In the genomic region with DNA sequence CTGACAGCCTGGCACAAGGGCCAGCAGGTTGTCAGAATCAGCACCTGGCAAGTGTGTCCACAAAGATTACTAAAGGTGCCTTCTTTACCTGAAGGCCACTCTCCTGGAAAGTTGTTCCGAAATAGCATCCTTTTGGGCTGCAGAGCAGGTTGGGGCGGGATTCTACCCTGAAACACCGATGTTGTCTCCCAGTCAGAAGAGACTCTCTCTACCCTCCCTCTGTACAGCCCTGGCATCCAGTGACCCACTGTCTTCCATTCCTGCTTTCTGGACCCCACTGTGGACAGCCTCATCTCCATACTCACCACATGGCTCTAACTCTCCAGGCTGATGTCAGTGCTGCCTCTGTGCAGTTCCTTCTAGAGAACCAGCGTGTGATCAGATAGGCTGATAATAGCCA, we compare ENCODE assay signal across 20 mouse cellular contexts.
DNase-seq lines count a peak whose midpoint lies in the region; ATAC-seq lines count a peak whose summit lies in the region.
"Had no signal": no experiment of that assay in that cellular context is flagged by ENCODE, and none has a peak within 500 bp of the region (broad histone marks: within the 10 kb centered on the region; RNA-seq: fewer than 3 reads in every experiment).

No protein-coding gene starts in this region.

- H3K4me3 ChIP-seq in heart, embryonic 13.5 days: no peak overlapping the region
- peak overlapping the region; percentile 53 for H3K4me3 ChIP-seq in liver, embryonic 16.5 days (ENCODE audit: low read depth, low read length)
- H3K4me3 ChIP-seq: embryonic facial prominence, embryonic 12.5 days; forebrain, embryonic 15.5 days; hindbrain, embryonic 13.5 days; left cerebral cortex, adult 2 months; lung, embryonic 15.5 days had no signal

- 86% methylated on average over 4 of the region's 4 CpGs for WGBS in heart, embryonic 13.5 days
- WGBS in liver, embryonic 16.5 days (ENCODE audit: insufficient replicate concordance): 84% methylated on average over 4 of the region's 4 CpGs

- peak overlapping the region; percentile 28; the same call in 1 of the 2 replicates for H3K4me2 ChIP-seq in heart, embryonic 13.5 days
- H3K4me2 ChIP-seq in liver, embryonic 16.5 days (ENCODE audit: low read depth, low read length): peak overlapping the region; percentile 44
- H3K4me2 ChIP-seq: embryonic facial prominence, embryonic 12.5 days; forebrain, embryonic 15.5 days; hindbrain, embryonic 13.5 days; lung, embryonic 15.5 days had no signal

- DNase-seq in heart, adult 18-20 months: no peak
- peak; percentile 55 for DNase-seq in liver
- DNase-seq in spleen, postnatal 36 days (ENCODE audit: low spot score in 2 of 2): no peak
- DNase-seq: adrenal gland, postnatal 25 days; cerebellum, adult 11-12 months; cerebellum, postnatal 14 days; kidney, adult 18-20 months; layer of hippocampus, adult 9-11 months; lung, postnatal 36 days; midbrain, embryonic 14.5 days had no signal

- H3K36me3 ChIP-seq in heart, embryonic 13.5 days: no peaks in the 10 kb centered on the region
- H3K36me3 ChIP-seq in liver, embryonic 16.5 days (ENCODE audit: control insufficient read depth, insufficient read depth): no peaks in the 10 kb centered on the region
- H3K36me3 ChIP-seq: embryonic facial prominence, embryonic 12.5 days; forebrain, embryonic 15.5 days; hindbrain, embryonic 13.5 days; lung, embryonic 15.5 days had no signal

- no peaks in the 10 kb centered on the region for H3K9me3 ChIP-seq in heart, embryonic 13.5 days
- no peaks in the 10 kb centered on the region for H3K9me3 ChIP-seq in liver, embryonic 16.5 days (replicated peaks; ENCODE audit: control insufficient read depth, low read length)
- H3K9me3 ChIP-seq: embryonic facial prominence, embryonic 12.5 days; forebrain, embryonic 15.5 days; hindbrain, embryonic 13.5 days; lung, embryonic 15.5 days had no signal

- ATAC-seq in heart, embryonic 13.5 days (ENCODE audit: extremely low read depth, insufficient number of reproducible peaks, low FRiP score, low TSS enrichment): no peak
- ATAC-seq in erythroid progenitor cell, adult 5-6 weeks (replicated peaks; ENCODE audit: low FRiP score, poor library complexity, severe bottlenecking): peak; percentile 17; the same call in 1 of the 2 replicates
- no peak for ATAC-seq in liver, embryonic 16.5 days (ENCODE audit: low read depth)
- ATAC-seq in activated CD4-positive, CD25-positive, alpha-beta regulatory T cell, adult 4 months: no peak
- ATAC-seq: forebrain, embryonic 15.5 days; inflammation-experienced regulatory T-cells, adult 6 months had no signal

- H3K27me3 ChIP-seq in heart, embryonic 13.5 days (replicated peaks): no peaks in the 10 kb centered on the region
- H3K27me3 ChIP-seq in liver, embryonic 16.5 days (ENCODE audit: control insufficient read depth, insufficient read depth, low read depth, low read length): no peaks in the 10 kb centered on the region
- H3K27me3 ChIP-seq: embryonic facial prominence, embryonic 12.5 days; forebrain, embryonic 15.5 days; hindbrain, embryonic 13.5 days; lung, embryonic 15.5 days had no signal

- peak overlapping the region; percentile 94 for H3K27ac ChIP-seq in heart, embryonic 13.5 days (replicated peaks)
- peak overlapping the region; percentile 98 for H3K27ac ChIP-seq in liver, embryonic 16.5 days (ENCODE audit: low read length)
- H3K27ac ChIP-seq: embryonic facial prominence, embryonic 12.5 days; forebrain, embryonic 15.5 days; hindbrain, embryonic 13.5 days; left cerebral cortex, adult 2 months; lung, embryonic 15.5 days had no signal

- no peak overlapping the region for H3K9ac ChIP-seq in heart, embryonic 13.5 days
- H3K9ac ChIP-seq in liver, embryonic 16.5 days (ENCODE audit: low read depth, low read length): peak overlapping the region; percentile 67
- H3K9ac ChIP-seq: embryonic facial prominence, embryonic 12.5 days; forebrain, embryonic 15.5 days; hindbrain, embryonic 13.5 days; lung, embryonic 15.5 days had no signal

- peaks cover 66% of the 10 kb centered on the region for H3K4me1 ChIP-seq in heart, embryonic 13.5 days
- H3K4me1 ChIP-seq in liver, embryonic 16.5 days (ENCODE audit: control insufficient read depth, low read depth, low read length): peaks cover 51% of the 10 kb centered on the region
- H3K4me1 ChIP-seq: embryonic facial prominence, embryonic 12.5 days; forebrain, embryonic 15.5 days; hindbrain, embryonic 13.5 days had no signal
